Mouse (Mus musculus) ES-E14 (cell line): Measurements from ENCODE around the gene Nme7.

Source experiments
- CHD2 ChIP-seq: IDR thresholded peaks from 2 replicates; pipeline ENCODE4 v1.6.1; 2014; ENCODE audit warnings: mild to moderate bottlenecking, low read depth, low read length, inconsistent platforms
- HCFC1 ChIP-seq: IDR thresholded peaks from 2 replicates; pipeline ENCODE4 v1.6.1; 2012; ENCODE audit warnings: low read length, inconsistent platforms, borderline replicate concordance; ENCODE audit not compliant: insufficient read depth
- MAFK ChIP-seq: IDR thresholded peaks from 2 replicates; pipeline ENCODE4 v1.6.1; 2014; ENCODE audit warnings: mild to moderate bottlenecking, low read depth, low read length, inconsistent platforms; ENCODE audit not compliant: insufficient read depth
- ZC3H11A ChIP-seq: IDR thresholded peaks from 2 replicates; pipeline ENCODE4 v1.6.1; 2012; ENCODE audit warnings: low read depth, mild to moderate bottlenecking, inconsistent platforms, low read length, borderline replicate concordance
- ZNF384 ChIP-seq: IDR thresholded peaks from 2 replicates; pipeline ENCODE4 v1.6.1; 2012; ENCODE audit warnings: low read depth, low read length, inconsistent platforms

DNA sequence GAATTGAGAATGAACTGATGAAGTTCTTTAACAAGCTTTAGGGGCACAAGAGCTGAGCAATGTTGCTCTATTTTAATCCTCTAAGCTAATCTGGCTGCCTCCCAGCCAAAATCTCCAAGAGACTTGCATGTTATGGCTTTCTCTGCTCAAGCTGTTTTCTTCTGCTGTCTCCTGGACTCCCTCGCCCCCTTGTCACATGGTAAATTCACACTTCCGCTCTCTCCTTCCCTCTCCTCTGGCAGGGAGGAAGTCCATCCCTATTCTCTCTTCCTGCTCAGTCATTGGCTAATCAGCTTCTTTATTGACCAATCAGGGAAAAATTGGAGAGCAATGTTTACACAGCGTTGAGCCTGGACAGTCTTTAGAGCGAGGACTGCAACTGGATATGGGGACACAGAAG is 31.9 kb downstream of the Nme7 start:
- no peak for TF ChIP-seq ZNF384
- TF ChIP-seq HCFC1: no peak
- TF ChIP-seq ZC3H11A: no peak
- TF ChIP-seq MAFK: no peak
- no peak for TF ChIP-seq CHD2
